22 mouse cellular contexts compared by ENCODE assay signal in the genomic region with DNA sequence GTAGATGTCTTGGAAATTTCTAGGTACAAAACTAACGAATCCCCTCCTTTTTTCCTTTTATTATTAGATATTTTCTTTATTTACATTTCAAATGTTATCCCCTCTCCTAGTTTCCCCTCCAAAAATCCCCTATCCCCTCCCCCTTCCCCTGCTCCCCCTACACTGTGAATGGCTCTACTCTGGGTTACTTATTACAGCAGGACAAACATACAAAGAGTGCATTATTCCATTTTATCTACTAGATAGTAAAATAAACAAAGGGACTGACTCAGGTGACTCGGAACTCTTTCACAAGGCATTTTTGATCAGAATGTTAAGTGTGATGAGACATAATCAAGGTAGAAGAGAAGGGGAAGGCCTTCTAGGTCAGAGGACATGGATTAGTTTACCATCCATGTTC.
"Had no signal": no experiment of that assay in that cellular context is flagged by ENCODE, and none has a peak within 500 bp of the region (broad histone marks: within the 10 kb centered on the region; RNA-seq: fewer than 3 reads in every experiment).

No protein-coding gene starts in this region.

- H3K27ac ChIP-seq: liver, embryonic 15.5 days; lung, embryonic 15.5 days; macrophage; neural tube, embryonic 13.5 days; neural tube, embryonic 15.5 days had no signal

- H3K9ac ChIP-seq: liver, embryonic 15.5 days; liver, postnatal 0 days; lung, embryonic 15.5 days; neural tube, embryonic 13.5 days; neural tube, embryonic 15.5 days had no signal

- ATAC-seq: liver, postnatal 0 days; lung, postnatal 0 days; midbrain, embryonic 16.5 days had no signal

- H3K4me2 ChIP-seq: liver, embryonic 15.5 days; lung, embryonic 15.5 days; midbrain, embryonic 11.5 days; neural tube, embryonic 13.5 days; neural tube, embryonic 15.5 days had no signal

- H3K27me3 ChIP-seq: liver, embryonic 15.5 days; lung, embryonic 15.5 days; megakaryocyte, embryonic 14.5 days; neural tube, embryonic 13.5 days; neural tube, embryonic 15.5 days had no signal

- H3K4me1 ChIP-seq: liver, embryonic 15.5 days; lung, embryonic 15.5 days; megakaryocyte, embryonic 14.5 days; neural tube, embryonic 13.5 days; neural tube, embryonic 15.5 days had no signal

- H3K9me3 ChIP-seq: liver, embryonic 15.5 days; lung, embryonic 15.5 days; megakaryocyte, embryonic 14.5 days; neural tube, embryonic 13.5 days; neural tube, embryonic 15.5 days had no signal

- H3K4me3 ChIP-seq: liver, embryonic 15.5 days; lung, embryonic 15.5 days; megakaryocyte, embryonic 14.5 days; myocyte; neural tube, embryonic 13.5 days; neural tube, embryonic 15.5 days had no signal

- H3K36me3 ChIP-seq: liver, embryonic 15.5 days; lung, embryonic 15.5 days; neural tube, embryonic 13.5 days; neural tube, embryonic 15.5 days had no signal

- DNase-seq: liver, postnatal 0 days; lung, adult 2 months; lung, postnatal 14 days; lung, postnatal 36 days; midbrain, embryonic 14.5 days; retina, postnatal 1 day; right cerebral cortex, adult 18-20 months; right cerebral cortex, postnatal 25 days; right cerebral cortex, postnatal 4 days; thymus, adult 2 months; thymus, postnatal 25 days; thymus, postnatal 4 days had no signal
